Mouse (Mus musculus) gastrocnemius, adult 2 months (tissue): ENCODE measurements around the gene Avpr2. TPM values are rescaled to one million over a fixed set of nuclear protein-coding genes. Genes with fewer than 3 reads are reported as not detected.

ENCODE experiments used
- DNase-seq: peaks from one replicate; pipeline ENCODE4 v3.0.0; 2022
- H3K27ac ChIP-seq: fragments of 200-600 bp; 2 replicates; pipeline ENCODE4 v1.8.1; 2022; ENCODE audit warnings: mild to moderate bottlenecking
- H3K4me3 ChIP-seq: fragments of 200-600 bp; 2 replicates; pipeline ENCODE4 v1.8.1; 2022; ENCODE audit warnings: mild to moderate bottlenecking, moderate library complexity
- CTCF ChIP-seq: fragments of 200-600 bp; IDR thresholded peaks from 2 replicates; pipeline ENCODE4 v1.8.1; 2022; ENCODE audit warnings: antibody characterized with exemption, mild to moderate bottlenecking, moderate library complexity
- intact Hi-C: fragments of 180-260 bp; cut with DNase I; formaldehyde crosslinking; loops from one replicate; pipeline ENCODE4 v1.15.1; 2025
- total RNA-seq, 2 experiments: library from RNA; stranded (reverse); gene quantifications; 2 replicates each; pipeline ENCODE4 v1.2.3; 2021

The Avpr2 gene
- total RNA-seq, 2 experiments from 2014 or later = not detected

- DNase-seq = no peak
- H3K27ac ChIP-seq = no peak overlapping the region
- no peak overlapping the region for H3K4me3 ChIP-seq
- no peak for TF ChIP-seq CTCF
- intact Hi-C loops = no loop called here
Observed at GRCm38 (mm10) chrX:73881463-73881862, 10.4 kb upstream of the Avpr2 start.

DNA sequence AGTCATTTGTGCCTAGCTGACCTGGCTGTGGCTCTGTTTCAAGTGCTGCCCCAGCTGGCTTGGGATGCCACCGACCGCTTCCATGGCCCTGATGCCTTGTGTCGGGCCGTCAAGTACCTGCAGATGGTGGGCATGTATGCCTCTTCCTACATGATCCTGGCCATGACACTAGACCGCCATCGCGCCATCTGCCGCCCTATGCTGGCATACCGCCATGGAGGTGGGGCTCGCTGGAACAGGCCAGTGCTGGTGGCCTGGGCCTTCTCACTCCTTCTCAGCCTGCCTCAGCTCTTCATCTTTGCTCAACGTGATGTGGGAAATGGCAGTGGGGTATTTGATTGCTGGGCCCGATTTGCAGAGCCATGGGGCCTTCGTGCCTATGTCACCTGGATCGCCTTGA is 931 bp downstream of the Avpr2 start:
- no peak overlapping the region for H3K4me3 ChIP-seq
- DNase-seq = no peak
- TF ChIP-seq CTCF = no peak
- intact Hi-C loops = loop anchor here (10.0 kb wide), 2 partner anchors 188 to 838 kb away; no protein-coding TSS in a partner anchor
- H3K27ac ChIP-seq = no peak overlapping the region

- intact Hi-C loops = loop anchor here (2.0 to 10.0 kb wide), 3 partner anchors 97 to 841 kb away; no protein-coding TSS in a partner anchor
- peak; percentile 65 for TF ChIP-seq CTCF
- DNase-seq = peak; percentile 71
Observed at GRCm38 (mm10) chrX:73895719-73896118, 3.8 kb downstream of the Avpr2 start, which contains the start of gene L1cam. L1cam (minus strand) TSS chrX:73896105.

DNA sequence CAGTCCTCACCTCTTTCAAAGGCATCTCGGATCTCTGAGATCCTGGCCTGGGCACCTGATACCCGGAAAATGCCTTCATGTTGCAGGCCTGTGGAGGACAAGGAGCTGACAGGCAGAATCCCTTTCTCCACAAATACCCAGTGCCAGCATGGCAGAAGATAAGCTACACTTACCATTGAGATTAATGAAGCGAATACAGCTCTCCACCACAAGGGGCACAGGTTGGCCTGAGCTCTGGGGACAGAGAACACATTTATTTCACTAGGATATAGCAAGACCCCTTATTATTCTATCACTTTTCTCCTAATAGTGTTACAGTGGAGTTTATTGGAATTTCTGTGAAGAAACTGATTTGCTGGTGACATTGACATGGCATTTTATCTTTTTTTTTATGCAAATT is 6.1 kb downstream of the Avpr2 start:
- DNase-seq = no peak
- intact Hi-C loops = loop anchor here (10.0 kb wide), 2 partner anchors 193 to 843 kb away; no protein-coding TSS in a partner anchor
- Histone ChIP-seq H3K27ac (no peak overlapping the region), H3K4me3 (no peak overlapping the region)
- TF ChIP-seq CTCF = peak; percentile 7; the same call in 1 of the 2 replicates

More at GRCm38 (mm10) chrX:73895719-73896118, 3.8 kb downstream of the Avpr2 start, which contains the start of gene L1cam:
- Histone ChIP-seq H3K4me3 (no peak within 1 kb of the TSS), H3K27ac (no peak within 1 kb of the TSS)

GRCm38 (mm10) chrX:73910049-73910448 is 18.1 kb downstream of the Avpr2 start:
- DNase-seq = no peak
- intact Hi-C loops = no loop called here
- no peak overlapping the region for H3K27ac ChIP-seq
- no peak for TF ChIP-seq CTCF
- H3K4me3 ChIP-seq = no peak overlapping the region

GRCm38 (mm10) chrX:73910451-73910850 is 18.5 kb downstream of the Avpr2 start:
- no peak for TF ChIP-seq CTCF
- intact Hi-C loops = no loop called here
- no peak overlapping the region for H3K4me3 ChIP-seq
- H3K27ac ChIP-seq = no peak overlapping the region
- DNase-seq = no peak

DNA sequence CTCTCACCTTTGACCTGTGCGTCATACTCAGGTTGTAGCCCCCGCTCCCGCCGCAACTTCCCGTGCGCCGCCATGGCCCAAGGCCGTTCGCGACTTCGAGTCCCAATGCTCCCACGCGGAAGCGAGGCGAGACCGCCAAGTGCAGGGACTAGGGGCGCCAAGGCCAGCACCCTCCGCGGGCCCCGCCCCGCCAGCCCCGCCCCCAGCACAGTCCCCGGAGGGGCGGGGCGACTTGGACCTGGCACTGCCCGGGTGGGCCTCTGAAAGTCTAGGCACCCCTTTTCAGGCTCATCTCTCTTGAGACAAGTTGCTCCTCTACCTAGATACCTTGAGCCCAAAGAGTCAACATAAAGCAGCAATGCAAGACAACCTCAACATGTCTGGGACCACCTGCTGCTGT is 19.3 kb downstream of the Avpr2 start:
- no peak for DNase-seq
- peak overlapping the region; percentile 37 for H3K4me3 ChIP-seq
- intact Hi-C loops = no loop called here
- TF ChIP-seq CTCF = no peak
- H3K27ac ChIP-seq = no peak overlapping the region

DNA sequence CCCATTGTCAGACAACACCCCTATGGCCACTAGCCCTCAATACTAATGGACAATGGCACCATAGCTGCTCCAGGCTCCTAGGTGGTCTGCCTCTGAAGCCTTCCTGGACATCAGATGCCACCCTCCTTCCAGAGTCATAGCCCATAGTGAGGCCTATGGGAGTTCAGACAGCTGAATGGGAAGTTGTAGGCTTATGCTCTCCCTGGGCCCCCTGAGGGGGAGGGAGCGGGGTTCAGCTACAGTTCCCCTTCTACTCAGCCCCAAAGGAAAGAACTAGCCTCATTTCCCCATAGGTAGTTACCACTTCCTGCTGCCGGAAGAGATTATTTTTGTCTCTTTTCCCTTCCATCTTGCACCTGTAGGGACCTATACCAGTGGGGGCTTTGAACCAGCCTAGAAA is 19.7 kb downstream of the Avpr2 start:
- no peak for DNase-seq
- no peak for TF ChIP-seq CTCF
- intact Hi-C loops = no loop called here
- no peak overlapping the region for H3K4me3 ChIP-seq
- no peak overlapping the region for H3K27ac ChIP-seq

DNA sequence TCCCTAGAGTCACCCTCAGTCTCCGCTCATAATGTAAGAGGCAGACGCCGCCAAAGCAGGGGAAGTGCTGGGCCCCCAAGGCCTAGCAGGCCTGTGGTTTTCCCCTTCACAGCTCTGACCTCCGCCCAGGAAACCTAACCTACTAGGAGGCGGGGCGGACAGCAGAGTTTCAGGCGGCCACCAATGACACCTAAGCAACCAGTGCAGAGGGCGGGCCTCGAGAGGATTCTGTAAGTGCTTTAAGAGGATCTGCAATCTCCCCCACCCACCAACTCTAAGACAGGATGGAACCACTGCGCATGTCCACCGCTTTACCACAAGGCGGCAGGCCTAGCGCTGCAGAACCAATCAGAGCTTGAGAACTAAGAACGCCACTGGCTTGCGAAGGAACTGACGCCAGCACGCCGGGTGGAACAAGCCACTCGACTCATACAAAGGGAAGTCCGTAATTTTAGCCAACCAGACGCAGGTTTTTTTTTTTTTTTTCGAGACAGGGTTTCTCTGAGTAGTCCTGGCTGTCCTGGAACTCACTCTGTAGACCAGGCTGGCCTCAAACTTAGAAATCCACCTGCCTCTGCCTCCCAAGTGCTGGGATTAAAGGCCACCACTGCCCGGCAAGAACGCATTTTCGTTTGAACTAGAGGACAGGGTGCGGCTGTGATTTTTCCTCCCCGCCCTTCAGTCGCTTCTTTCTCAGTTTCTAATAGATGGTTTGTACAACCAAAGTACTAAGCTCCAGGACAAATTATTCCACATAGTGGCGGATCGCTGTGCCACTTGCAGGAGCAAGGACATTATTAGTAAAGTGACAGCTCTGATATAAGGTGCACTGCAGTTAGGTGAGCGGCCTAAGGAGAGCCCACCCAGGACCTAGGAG is 23.2 kb downstream of the Avpr2 start:
- Histone ChIP-seq H3K4me3 (peak overlapping the region; percentile 69), H3K27ac (peak overlapping the region; percentile 90)
- peak; percentile 94 for DNase-seq
- TF ChIP-seq CTCF = peak; percentile 40
- intact Hi-C loops = no loop called here

- no peak overlapping the region for H3K27ac ChIP-seq
- intact Hi-C loops = no loop called here
- TF ChIP-seq CTCF = no peak
- H3K4me3 ChIP-seq = no peak overlapping the region
- DNase-seq = no peak
Observed at GRCm38 (mm10) chrX:73916945-73917344, 25.0 kb downstream of the Avpr2 start.

DNA sequence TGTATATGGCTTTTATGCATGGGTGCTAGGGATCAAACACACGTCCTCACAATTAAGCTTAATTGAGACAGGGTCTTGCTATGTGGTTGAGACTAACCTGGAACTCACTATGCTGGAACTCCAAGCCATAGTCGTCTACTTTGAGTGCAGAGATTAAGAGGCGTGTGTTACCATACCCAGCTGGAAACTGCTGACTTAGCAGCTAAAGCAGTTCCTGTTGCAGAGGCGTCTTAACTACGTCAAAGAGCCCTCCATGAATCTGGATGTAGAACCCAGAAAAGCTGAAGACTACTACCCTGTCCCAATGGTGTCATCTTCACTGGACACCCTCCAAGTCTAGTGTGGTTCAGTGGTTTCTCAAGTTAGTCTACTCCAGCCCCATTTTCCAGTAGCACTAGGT is 26.7 kb downstream of the Avpr2 start:
- DNase-seq = no peak
- intact Hi-C loops = no loop called here
- Histone ChIP-seq H3K27ac (no peak overlapping the region), H3K4me3 (no peak overlapping the region)
- TF ChIP-seq CTCF = no peak

- DNase-seq = no peak
- TF ChIP-seq CTCF = no peak
- Histone ChIP-seq H3K4me3 (peak overlapping the region; percentile 85), H3K27ac (peak overlapping the region; percentile 91)
- intact Hi-C loops = loop anchor here (5.0 kb wide), 1 partner anchor 41 kb away; no protein-coding TSS in a partner anchor
Observed at GRCm38 (mm10) chrX:73921285-73921822, 29.5 kb downstream of the Avpr2 start.
